Mouse (Mus musculus): ENCODE results near the gene Prkcd.

Gene Prkcd

DNA sequence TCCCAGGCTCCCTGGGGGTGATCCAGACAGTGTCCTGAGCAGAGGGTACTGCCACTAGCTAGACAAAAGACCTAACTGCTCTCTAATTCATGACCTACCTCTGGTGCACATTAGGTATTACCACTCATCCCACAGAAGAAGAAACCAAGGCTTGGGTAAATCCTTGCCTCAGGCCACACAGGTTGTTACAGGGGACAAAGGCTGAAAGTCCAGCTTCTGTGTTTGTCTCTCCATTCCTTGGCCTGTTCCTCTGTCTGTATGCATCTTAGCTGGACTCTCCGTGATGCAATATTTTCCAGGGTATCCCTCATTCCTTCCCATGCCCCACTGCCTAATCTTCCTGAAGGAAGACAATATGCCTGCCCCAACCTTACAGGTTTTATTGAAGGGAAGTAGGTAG is 8.4 kb upstream of the Prkcd start:
- DNase-seq: no peak

DNA sequence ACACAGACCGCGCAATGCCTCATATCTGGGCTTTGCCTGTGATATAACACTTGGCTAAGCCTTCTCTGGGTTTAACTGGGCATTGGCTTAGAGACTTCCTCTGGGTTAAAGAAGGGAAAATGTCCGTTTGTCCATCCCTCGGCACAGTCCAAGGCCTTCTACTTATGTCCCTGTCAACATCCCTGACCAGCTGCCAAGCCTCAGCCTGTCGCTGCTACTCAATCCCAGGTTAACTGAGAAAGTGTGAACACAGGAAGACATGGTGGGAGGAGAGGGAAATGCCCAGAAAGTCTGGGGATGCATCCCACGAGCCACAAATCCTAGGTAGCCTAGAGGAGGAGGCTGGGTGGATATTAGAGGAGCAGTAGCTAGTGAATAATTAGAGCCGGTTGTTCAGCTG is 7.7 kb upstream of the Prkcd start:
- no peak for DNase-seq

DNA sequence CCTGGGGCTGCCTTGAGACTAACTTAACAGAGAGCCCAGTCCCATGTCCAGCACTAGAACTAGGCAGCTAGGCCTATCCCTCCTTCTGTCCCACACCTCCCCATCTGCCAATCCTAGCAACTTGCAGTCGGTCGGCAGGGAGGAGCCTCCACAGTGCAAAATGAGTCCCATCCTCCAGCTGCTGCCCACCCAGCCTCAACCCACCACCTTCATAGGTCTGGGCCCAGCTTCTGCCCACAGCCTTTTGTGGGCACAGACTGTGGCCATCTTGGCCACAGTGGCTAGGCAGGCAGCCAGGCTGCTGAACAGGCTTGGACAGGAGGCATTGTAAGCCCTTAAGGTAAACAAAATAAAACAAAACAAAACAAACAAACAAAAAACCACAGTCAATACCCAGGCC is 5.8 kb upstream of the Prkcd start:
- no peak for DNase-seq

DNA sequence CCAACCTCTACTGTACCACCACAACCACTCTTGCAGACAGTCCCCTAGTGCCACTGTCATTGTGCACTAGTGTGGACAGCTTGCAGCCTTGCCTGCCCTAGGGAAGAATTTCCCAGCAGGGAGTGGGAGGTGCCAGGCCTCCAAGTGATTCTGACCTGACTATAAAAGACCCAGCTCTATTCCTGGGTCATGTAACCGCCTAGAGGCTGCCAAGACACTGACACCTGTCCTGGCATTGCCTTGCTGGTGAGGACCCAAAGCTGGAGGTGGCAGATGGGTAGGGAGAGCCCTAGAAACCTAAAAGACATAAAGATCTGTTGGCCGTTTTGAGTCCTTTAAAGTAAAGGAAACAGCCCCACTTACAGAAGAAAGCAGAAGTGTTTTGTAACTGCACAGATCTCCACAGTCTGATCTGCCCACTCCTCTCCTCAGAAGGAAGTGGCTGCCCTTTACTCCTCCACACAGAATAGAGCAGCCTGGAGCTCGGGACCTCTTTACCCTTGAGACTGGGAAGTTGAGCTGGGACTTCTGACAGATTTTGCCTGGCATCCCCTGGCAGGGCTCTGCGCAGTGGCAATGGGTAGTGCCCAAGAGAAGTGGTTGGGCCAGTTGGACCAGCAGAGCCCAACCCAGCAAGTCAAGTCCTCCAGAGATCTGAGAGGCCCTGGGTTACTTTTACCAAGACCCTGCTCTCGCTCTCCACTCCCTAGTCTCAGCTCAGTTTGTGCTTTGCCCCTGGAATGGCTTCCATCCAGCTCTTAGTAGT is 5.0 kb upstream of the Prkcd start:
- DNase-seq: no peak

DNA sequence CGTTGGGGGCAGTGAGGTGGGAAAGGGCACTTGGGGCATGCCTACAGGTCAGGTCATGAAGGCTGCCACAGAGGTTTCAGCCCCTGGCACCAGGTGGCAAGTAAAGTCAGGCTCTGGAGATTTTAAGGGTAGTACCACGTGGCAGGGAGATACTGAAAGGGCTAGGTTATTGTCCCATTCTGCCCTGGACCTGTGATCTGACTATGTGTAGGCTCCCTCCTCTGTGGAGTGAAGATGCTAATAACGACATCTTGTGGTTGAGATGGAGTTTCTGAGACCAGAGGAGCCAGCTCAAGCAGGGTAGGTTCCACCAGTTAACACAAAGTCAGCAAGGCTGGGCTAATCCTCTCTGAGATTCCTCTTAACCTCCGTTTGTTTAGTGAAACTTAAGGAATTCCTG is 3.8 kb upstream of the Prkcd start:
- DNase-seq: no peak

DNA sequence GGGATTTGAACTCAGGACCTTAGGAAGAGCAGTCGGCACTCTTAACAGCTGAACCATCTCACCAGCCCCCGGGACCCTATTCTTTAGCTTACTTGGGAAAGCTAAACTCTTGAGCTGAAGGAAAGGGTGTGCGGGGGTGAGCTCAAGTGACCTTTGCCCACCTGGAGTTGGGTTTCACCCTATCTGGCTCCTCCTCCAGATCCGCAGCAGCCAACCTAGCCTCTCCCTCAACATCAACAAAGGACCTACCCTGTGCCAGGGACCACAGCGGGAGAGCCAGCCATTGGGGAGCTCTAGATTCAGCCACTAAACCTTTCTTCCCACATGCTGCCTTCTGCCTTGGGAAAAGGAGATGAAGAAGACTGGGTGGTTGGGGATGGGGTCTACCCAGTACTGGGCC is 2.2 kb upstream of the Prkcd start:
- no peak for DNase-seq

DNA sequence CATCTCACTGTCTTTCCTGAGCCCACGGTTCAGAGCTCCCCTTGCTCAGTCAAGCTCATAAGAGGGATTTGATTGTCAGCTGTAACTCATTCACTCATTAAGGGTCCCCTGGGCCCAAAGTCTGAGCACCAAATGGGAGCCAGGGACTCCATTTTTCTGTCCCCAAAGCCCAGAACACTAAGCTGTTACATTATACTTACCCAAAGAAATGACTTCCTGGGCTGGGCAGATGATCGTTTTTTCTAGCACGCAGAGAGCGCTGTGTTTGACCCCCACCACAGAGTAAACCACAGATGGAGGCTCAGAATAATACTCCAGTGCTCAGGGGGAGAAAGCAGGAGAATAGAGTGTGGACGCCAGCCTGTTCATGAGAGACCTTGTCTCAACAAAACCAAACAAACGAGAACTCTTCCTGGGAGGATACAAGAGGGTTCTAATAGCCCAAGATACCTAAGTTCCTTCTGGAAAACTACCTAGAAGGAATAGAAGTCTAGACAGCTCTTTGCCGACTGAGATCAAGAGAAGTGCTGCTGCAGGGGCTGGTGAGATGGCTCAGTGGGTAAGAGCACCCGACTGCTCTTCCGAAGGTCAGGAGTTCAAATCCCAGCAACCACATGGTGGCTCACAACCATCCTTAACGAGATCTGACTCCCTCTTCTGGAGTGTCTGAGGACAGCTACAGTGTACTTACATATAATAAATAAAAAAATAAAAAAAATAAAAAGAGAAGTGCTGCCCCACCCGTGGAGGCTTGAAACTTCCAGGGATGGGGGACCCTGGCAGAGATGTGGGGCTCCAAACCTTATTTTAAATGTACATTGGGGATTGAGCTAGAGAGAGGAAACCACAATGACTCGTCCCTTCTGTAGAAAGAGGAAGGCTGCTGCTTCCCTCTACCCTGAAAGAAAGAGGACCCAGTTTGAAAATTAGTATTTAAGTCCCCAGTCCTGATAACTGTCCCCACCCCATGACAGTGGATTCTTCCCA is 1.0 kb upstream of the Prkcd start:
- no peak for DNase-seq

DNA sequence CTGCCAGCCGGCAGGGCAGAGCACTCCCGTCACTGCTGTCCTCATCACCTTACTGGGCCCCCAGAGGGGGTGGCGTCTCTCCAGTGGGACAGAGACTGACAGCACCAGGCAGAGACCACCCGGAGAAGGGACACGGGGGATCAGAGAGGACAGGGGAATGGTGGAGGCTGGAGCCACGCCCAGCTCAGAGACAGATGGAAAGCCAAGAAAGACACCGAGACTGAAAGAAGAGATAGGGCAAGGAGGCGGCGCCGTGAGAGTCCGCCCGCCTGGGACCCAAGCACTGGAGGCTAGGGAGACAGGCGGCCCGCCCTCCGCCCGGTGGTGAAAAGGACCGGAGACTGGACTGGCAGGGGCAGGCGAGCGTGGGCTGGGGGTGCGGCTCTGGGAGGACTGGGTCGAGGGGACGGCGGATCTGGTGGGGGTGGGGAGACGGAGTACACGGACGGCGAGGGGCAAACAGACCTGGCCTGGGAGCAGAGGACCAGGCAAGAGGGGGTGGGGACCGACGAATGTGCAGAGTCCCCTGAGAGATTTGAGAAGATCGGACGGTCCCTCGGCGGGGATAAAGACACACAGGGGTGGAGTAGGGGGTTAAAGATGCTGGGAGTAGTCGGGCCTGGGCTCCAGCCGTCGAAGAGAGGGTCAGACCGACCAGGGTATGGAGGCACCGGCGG is 741 bp downstream of the Prkcd start:
- peak; percentile 46 to 62 for DNase-seq

DNA sequence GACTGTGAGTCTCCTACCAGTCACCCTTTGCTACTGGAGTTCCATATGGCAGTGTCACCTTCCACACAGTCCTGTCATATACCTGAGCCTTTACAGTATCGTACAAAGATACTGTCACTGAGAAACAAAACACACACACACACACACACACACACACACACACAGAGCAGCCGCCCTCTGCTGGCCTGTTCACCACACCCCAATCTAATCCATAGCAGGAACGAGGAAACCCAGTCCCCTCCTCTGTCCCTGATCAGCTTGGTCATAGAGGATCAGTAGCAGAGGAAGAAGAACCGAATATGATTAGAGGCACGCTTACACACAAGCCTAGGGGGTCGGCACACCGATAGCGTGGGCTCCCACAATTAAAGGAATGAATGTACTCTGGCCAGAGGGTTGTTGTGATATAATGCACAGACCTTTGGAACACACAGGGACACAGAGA is 1.7 kb downstream of the Prkcd start:
- DNase-seq: no peak

DNA sequence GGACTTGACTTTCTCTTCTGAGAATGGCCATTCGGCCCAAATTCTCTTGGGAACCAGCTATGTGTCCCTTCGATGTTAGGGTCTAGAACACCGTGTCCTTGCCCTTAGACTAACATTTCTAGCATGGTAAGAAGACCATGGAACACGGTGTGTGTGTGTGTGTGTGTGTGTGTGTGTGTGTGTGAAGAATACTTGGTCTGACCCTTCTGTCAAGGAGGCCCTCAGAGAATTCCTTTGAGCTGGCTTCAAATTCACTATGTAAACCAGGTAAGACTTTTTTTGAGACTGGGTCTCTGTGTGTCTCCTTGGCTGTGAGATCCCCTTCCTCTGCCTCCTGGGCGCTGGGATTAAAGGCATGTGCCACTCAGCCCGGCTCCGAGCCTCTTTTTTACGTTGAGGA is 3.5 kb downstream of the Prkcd start:
- DNase-seq: no peak

DNA sequence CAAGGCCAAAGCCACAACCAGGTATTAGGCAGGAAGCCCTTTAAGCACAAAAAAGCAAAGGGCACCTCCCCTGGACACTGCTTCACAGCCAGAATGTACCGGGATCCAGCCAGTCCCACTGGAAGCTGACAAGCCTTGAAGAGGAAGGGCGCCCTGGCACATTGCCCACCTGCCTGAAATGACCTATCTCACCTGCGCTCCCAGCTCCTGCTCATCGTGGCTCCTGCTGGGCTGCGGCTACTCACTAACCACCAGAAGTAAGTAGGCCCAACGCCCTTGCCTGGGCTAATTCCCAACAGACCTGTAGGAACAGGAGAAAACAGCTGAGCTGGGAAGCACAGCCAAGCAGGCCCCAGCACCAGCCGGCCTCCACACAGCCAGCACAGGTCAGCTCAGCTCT is 3.9 kb downstream of the Prkcd start:
- no peak for DNase-seq

DNA sequence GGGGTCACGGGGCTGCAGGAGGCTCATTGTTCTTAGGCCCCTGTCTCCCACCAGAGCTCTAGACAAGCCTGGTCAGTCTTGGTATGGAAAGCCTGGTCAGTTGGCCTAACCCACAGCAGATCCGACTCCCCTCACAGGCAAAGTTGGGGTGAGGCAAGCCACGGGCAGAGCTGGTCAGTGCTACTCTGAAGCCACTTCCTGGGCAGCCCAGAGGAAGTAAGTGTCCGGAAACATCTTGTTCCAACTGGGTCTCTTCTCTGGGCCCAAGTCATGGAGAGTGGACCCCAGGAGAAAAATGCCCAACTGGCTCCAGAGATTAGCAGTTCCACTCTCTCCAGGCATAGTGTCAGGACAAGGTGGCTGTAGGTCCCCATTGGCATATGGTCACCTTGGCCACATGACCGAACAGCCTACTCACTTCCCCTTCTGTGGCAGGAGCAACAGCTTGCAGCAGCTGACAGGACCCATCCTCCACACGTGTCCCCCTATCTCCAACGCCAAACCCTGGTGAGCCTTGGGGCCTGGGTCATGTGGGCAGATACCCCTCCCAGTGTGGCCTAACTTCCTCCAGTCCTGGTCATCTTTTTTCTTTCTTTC is 5.9 kb downstream of the Prkcd start:
- DNase-seq: no peak

DNA sequence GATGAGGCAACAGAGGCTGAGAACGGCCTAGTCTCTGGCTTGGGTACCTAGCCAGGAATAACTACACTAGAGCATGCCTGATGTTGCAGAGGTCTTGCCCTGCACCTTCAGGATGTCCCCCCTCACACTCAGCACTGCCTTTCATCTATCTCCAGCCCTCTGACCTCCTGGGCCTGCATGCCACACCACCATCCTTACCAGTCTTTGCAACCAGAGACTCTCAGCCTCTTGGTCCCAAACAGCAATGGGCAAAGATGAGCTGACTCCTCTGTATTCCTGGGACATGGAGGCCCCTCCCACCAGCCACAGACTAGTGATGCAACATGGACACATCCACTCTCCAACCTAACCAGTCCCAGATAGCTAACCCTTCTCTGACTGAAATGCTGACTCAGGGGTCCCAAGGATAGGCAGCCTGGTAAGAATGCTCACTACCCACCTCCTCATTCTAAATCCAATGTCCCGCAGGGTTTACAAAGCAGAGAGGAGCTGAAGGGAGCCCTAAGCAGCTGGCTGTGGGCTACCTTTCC is 7.2 kb downstream of the Prkcd start:
- DNase-seq: no peak

DNA sequence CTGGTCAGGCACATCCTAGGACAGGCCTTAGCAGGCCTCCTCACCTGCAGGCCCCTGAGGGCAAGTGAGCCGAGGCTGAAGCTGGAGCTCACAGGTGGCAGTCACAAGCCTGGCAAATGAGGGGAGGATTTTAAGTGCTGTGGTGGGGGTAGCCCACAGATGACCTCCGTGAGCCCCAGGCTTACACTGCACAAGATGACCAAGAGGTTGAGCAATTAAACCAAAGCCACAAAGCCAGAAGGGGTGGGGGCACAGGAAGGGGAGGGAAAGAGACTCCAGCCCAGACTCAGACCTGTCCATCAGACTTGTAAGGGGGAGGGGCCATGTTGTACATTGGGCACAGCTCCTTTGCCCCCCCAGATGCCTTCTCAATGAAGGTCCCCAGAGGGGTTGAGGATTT is 9.3 kb downstream of the Prkcd start:
- no peak for DNase-seq

DNA sequence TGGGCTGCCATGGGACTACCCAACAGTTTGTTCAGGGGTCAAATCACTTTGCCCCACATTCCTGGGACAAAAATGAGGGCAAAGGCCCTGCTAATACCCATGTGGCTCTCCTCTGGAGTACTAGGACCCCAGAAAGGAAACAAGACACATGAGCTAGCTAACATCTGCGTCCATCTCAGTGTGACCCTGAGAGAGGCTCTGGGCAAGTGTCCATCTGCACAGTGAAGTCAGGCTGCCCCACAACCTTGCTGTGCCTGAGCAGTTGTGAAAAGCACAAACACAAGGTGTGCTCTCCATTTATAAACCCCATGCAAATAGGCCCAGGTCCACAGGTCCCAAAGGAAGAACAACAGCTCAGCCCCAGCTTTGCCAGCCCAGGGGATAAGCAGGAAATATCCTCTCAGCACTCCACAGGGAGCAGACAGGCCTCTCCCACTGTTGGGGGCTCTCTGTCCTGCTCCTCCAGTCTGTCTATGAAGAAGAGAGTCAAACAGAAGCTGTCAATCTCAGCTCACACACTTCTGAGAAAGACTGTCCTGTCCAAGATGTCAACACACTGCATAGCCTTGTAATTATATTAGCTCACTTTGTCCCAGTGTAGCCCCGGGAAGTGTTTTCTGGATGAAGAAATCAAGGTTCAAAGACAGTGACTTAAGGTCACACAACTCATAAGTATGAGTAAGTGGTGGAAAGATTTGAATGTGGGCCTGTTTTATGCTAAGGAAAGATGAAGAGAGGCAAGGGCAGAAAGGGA is 12.9 kb downstream of the Prkcd start:
- no peak for DNase-seq

DNA sequence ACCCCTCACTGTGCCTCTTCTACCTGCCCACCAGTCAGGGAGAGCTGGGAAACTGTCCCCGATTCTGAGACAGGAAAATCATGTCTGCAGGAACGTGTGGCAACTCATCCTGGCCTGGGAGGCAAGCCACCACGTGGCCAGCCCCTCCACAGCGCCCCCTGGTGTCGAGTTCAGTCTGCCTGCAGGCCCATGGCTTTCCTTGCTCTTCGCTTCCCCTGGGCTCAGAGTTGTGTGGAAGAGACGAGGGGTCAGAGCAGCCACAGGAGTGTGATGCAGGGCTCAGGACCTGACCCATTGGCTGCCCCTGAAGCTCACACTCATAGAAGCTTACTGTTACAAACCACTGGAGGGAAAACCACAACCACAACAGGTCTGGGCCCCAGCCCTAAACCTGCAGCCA is 13.5 kb downstream of the Prkcd start:
- DNase-seq: peak; percentile 69 to 74

DNA sequence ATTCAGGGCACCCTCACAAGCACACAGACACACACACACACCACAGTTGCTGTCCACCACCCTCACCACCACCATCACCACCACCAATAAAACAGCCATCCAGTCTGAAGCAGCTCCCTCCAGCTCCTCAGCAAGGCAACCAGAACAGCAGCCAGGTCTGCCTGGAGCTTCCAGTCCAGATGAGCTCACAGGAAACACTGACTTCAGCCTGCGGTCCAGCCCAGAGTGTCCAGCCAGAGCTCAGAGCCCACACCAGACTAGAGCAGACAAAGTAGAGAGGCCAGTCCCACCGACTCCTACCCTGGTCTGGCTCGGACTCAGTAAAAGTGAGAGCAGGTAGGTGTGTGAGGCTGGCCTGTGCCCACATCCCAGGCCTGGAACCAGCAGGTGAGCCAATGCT is 15.1 kb downstream of the Prkcd start:
- DNase-seq: no peak

DNA sequence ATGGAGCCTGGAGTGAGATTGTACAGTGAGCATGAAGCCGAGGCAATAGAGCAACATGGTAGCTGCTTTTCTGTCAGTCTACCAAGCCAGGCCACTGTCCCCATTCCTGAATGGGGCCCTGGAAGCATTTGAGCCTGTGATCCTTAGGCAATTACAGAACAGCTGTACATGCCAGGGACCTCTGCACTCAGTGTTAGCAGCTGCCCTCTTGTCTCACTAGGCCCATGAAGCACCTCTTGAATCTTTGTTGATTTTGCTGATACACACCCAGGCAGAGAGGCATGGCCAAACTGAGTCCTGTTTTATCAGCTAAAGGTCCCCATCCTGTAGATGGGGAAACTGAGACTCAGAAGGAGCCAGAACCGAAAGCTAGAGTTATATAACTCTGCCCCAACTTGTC is 15.7 kb downstream of the Prkcd start:
- DNase-seq: no peak

DNA sequence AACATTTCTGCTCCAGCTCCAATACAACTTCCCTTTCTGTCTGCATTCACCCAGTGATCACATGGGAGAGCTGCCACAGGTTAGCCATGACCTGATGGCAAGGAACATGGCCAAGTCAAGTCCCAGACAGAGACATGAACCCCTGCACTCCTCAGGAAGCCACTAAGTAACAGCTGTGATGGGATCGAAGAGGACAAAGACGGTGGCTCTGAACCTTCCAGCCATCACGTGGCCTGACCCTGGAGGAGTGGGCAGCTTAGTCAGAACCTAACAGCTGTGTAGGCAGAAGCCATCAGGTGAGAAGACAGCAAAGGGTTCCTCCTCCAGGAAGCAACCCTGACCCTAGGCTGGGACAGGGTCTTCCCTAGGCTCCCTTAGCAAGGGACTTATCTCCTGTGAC is 16.5 kb downstream of the Prkcd start:
- no peak for DNase-seq

DNA sequence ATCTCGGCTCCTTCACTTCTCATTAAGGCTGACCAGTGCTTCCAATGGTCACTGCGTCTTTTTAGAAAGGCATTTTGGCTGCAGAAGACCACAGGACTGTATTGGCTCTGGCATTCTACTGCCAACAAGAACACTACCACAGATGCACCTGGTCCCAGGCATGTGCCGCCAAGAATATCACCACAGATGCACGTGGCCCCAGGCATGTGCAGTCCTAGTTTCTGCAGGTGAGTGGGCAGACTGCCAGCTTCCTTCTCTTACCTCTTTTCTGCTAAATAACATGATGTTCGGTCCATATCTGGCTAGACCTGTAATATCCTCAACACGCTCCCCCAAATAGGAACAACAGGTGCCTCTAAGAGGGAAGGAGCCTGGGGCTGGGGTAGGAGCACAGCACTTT is 17.8 kb downstream of the Prkcd start:
- no peak for DNase-seq

DNA sequence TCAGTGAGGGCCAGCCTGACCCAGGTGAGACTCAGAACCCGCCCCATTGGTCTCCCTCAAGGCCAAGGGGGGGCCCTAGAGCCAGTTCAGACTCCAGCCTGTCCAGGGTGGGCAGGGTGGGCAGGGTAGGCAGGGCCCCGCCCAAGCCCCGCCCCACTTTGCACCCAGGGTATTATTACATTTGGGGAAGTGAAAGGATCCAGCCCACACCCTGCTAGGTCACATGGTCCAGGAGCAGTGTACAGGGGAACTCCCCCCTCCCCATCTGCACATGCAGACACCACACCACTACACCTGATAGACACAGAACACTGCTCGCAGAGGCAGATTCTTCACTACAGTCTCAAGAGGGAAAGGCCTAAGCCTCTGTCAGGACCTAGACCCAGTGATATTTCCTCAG is 18.3 kb downstream of the Prkcd start:
- DNase-seq: no peak

DNA sequence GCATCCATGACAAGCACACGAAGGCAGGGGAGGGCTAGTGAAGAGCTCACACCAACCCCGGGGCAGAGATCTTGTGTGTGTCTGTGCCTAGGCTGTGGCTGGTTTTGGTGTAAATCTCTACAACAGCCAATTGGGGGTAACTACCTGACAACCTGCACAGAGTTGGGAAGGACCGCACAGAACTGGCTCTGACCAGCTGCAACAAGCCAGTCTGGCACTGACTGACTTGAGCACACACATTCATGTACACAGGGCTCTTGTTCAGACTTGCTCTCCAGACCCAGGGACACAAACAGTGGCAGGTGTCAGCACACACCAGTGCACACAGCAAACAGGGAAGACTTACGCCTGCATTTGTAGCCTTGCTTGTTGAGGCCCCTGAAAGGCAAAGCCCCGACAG is 19.2 kb downstream of the Prkcd start:
- DNase-seq: no peak

Measured in thymus, postnatal 36 days (tissue).